Mouse (Mus musculus) heart, embryonic 11.5 days (tissue): ENCODE measurements at regions not wholly inside any gene's neighbourhood (a gene's known extent, or its start where the extent isn't known, plus 50 kb on each side); places are given as distances from the start of the nearest gene placed in this dataset.
"Not testable (repeated sequence)": the region's sequence is repeated elsewhere in the genome, so short reads cannot be mapped to it uniquely, and the experiment has no call there.

Experiments
- ATAC-seq: fragments of 200-750 bp; cut with Nextera tagmentation; replicated peaks from 2 replicates; pipeline ENCODE4 v1.8.0; 2017; ENCODE audit warnings: moderate library complexity; ENCODE audit not compliant: insufficient number of reproducible peaks, low FRiP score, low TSS enrichment
- H3K27ac ChIP-seq: fragments of 300-500 bp; sonication (generic); 2 replicates; pipeline ENCODE4 v1.5.1; 2014; ENCODE audit warnings: mild to moderate bottlenecking, low read depth, low read length
- H3K27me3 ChIP-seq: fragments of 300-500 bp; sonication (generic); 2 replicates; pipeline ENCODE4 v1.6.1; 2014; ENCODE audit warnings: mild to moderate bottlenecking, low read length, mixed read lengths; ENCODE audit not compliant: control insufficient read depth, insufficient read depth
- H3K36me3 ChIP-seq: fragments of 300-500 bp; sonication (generic); 2 replicates; pipeline ENCODE4 v1.6.1; 2014; ENCODE audit warnings: mild to moderate bottlenecking, low read length, moderate library complexity, mixed read lengths; ENCODE audit not compliant: control insufficient read depth, insufficient read depth
- H3K4me1 ChIP-seq: fragments of 300-500 bp; sonication (generic); 2 replicates; pipeline ENCODE4 v1.6.1; 2014; ENCODE audit warnings: low read length; ENCODE audit not compliant: control insufficient read depth, insufficient read depth
- H3K4me2 ChIP-seq: fragments of 300-500 bp; sonication (generic); 2 replicates; pipeline ENCODE4 v1.6.1; 2014; ENCODE audit warnings: mild to moderate bottlenecking, moderate library complexity
- H3K4me3 ChIP-seq: fragments of 300-500 bp; sonication (generic); 2 replicates; pipeline ENCODE4 v1.5.1; 2014; ENCODE audit warnings: low read depth, low read length
- H3K9ac ChIP-seq: fragments of 300-500 bp; sonication (generic); 2 replicates; pipeline ENCODE4 v1.6.1; 2014; ENCODE audit warnings: mild to moderate bottlenecking, low read depth, low read length, moderate library complexity
- H3K9me3 ChIP-seq: fragments of 300-500 bp; sonication (generic); replicated peaks from 2 replicates; pipeline ENCODE4 v1.6.1; 2016; ENCODE audit warnings: low read length; ENCODE audit not compliant: control insufficient read depth
- WGBS: fragments of 180-500 bp; shearing (Covaris S2); extraction: QIAGEN DNeasy Blood & Tissue Kit; methylation state at CpG from one replicate; pipeline ENCODE4 v1.1.7; 2014; ENCODE audit not compliant: insufficient replicate concordance; 5-methylcytosine and 5-hydroxymethylcytosine counted together

GRCm38 (mm10) chr1:161728546-161729206 lies 59.6 kb downstream of the Fasl start:
- Histone ChIP-seq H3K27ac (no peak overlapping the region), H3K4me2 (no peak overlapping the region), H3K27me3 (no peaks in the 10 kb centered on the region), H3K4me1 (no peaks in the 10 kb centered on the region), H3K9ac (no peak overlapping the region), H3K4me3 (no peak overlapping the region), H3K36me3 (no peaks in the 10 kb centered on the region), H3K9me3 (no peaks in the 10 kb centered on the region)
- ATAC-seq: no peak
- 79% methylated on average over 7 of the region's 7 CpGs for WGBS

GRCm38 (mm10) chr1:161727357-161727756 lies 60.9 kb downstream of the Fasl start:
- H3K4me1 ChIP-seq, ATAC-seq, H3K4me3 ChIP-seq, H3K4me2 ChIP-seq, H3K27ac ChIP-seq, H3K27me3 ChIP-seq, H3K36me3 ChIP-seq, H3K9ac ChIP-seq, H3K9me3 ChIP-seq: not testable (repeated sequence)
- 87% methylated on average over 10 of the region's 27 CpGs for WGBS

- not testable (repeated sequence) for H3K27ac ChIP-seq, H3K27me3 ChIP-seq, H3K9me3 ChIP-seq, H3K4me1 ChIP-seq, ATAC-seq, H3K9ac ChIP-seq, H3K4me2 ChIP-seq, H3K4me3 ChIP-seq, H3K36me3 ChIP-seq
- WGBS: no CpG with 5 or more reads among the region's 10 CpGs
These were observed 62.2 kb downstream of the Fasl start for GRCm38 (mm10) chr1:161726098-161726497.

GRCm38 (mm10) chr1:161719876-161720275 lies 68.4 kb downstream of the Fasl start:
- H3K27me3 ChIP-seq: no peaks in the 10 kb centered on the region
- 75% methylated on average over 3 of the region's 3 CpGs for WGBS
- H3K36me3 ChIP-seq: no peaks in the 10 kb centered on the region
- H3K4me1 ChIP-seq: peaks cover 4% of the 10 kb centered on the region
- no peak overlapping the region for H3K4me3 ChIP-seq
- H3K9ac ChIP-seq: no peak overlapping the region
- no peak for ATAC-seq
- no peak overlapping the region for H3K27ac ChIP-seq
- no peaks in the 10 kb centered on the region for H3K9me3 ChIP-seq
- H3K4me2 ChIP-seq: no peak overlapping the region

GRCm38 (mm10) chr1:161718254-161718653 lies 70.0 kb downstream of the Fasl start:
- Histone ChIP-seq H3K36me3 (no peaks in the 10 kb centered on the region), H3K9me3 (no peaks in the 10 kb centered on the region), H3K4me3 (no peak overlapping the region), H3K4me1 (peaks cover 4% of the 10 kb centered on the region), H3K27me3 (no peaks in the 10 kb centered on the region), H3K27ac (peak overlapping the region; percentile 12; the same call in 1 of the 2 replicates), H3K4me2 (no peak overlapping the region), H3K9ac (no peak overlapping the region)
- peak; percentile 67; the same call in 1 of the 2 replicates for ATAC-seq
- WGBS: 19% methylated on average over 5 of the region's 5 CpGs

GRCm38 (mm10) chr1:161712918-161713317 lies 75.4 kb downstream of the Fasl start:
- Histone ChIP-seq H3K9ac (no peak overlapping the region), H3K4me1 (peaks cover 8% of the 10 kb centered on the region), H3K27ac (peak overlapping the region; percentile 60), H3K4me2 (no peak overlapping the region), H3K4me3 (no peak overlapping the region), H3K36me3 (no peaks in the 10 kb centered on the region), H3K27me3 (no peaks in the 10 kb centered on the region), H3K9me3 (no peaks in the 10 kb centered on the region)
- peak; percentile 57; the same call in 1 of the 2 replicates for ATAC-seq
- 41% methylated on average over 10 of the region's 10 CpGs for WGBS

GRCm38 (mm10) chr1:161712283-161712682 lies 76.0 kb downstream of the Fasl start:
- H3K4me3 ChIP-seq: no peak overlapping the region
- no peaks in the 10 kb centered on the region for H3K36me3 ChIP-seq
- no peak overlapping the region; the same call in 1 of the 2 replicates for H3K4me2 ChIP-seq
- 3% methylated on average over 3 of the region's 3 CpGs for WGBS
- no peaks in the 10 kb centered on the region for H3K27me3 ChIP-seq
- ATAC-seq: no peak
- peaks cover 4% of the 10 kb centered on the region; the same call in 1 of the 2 replicates for H3K4me1 ChIP-seq
- no peaks in the 10 kb centered on the region for H3K9me3 ChIP-seq
- no peak overlapping the region for H3K9ac ChIP-seq
- H3K27ac ChIP-seq: peak overlapping the region; percentile 60; the same call in 1 of the 2 replicates

GRCm38 (mm10) chr1:161707049-161707448 lies 81.2 kb downstream of the Fasl start:
- Histone ChIP-seq H3K4me2 (no peak overlapping the region), H3K9ac (no peak overlapping the region)

GRCm38 (mm10) chr1:161704961-161705360 lies 83.3 kb downstream of the Fasl start:
- Histone ChIP-seq H3K27ac (no peak overlapping the region), H3K4me1 (no peaks in the 10 kb centered on the region), H3K4me2 (no peak overlapping the region), H3K27me3 (no peaks in the 10 kb centered on the region), H3K4me3 (no peak overlapping the region), H3K36me3 (no peaks in the 10 kb centered on the region), H3K9me3 (no peaks in the 10 kb centered on the region), H3K9ac (no peak overlapping the region)
- no peak for ATAC-seq
- WGBS: 75% methylated on average over 3 of the region's 3 CpGs

More at GRCm38 (mm10) chr1:161707049-161707448, 81.2 kb downstream of the Fasl start:
- H3K4me3 ChIP-seq: no peak overlapping the region
- H3K9me3 ChIP-seq: no peaks in the 10 kb centered on the region
- no peak overlapping the region for H3K27ac ChIP-seq
- H3K27me3 ChIP-seq: no peaks in the 10 kb centered on the region
- H3K36me3 ChIP-seq: no peaks in the 10 kb centered on the region
- ATAC-seq: no peak
- 78% methylated on average over 3 of the region's 3 CpGs for WGBS
- H3K4me1 ChIP-seq: no peaks in the 10 kb centered on the region
